Mouse (Mus musculus): ENCODE results near the gene Trim43c.
A peak's percentile ranks its signal among the peaks of the same experiment; 100 is the strongest.
"Not testable (repeated sequence)": the region's sequence is repeated elsewhere in the genome, so short reads cannot be mapped to it uniquely, and the experiment has no call there.

Gene Trim43c

DNA sequence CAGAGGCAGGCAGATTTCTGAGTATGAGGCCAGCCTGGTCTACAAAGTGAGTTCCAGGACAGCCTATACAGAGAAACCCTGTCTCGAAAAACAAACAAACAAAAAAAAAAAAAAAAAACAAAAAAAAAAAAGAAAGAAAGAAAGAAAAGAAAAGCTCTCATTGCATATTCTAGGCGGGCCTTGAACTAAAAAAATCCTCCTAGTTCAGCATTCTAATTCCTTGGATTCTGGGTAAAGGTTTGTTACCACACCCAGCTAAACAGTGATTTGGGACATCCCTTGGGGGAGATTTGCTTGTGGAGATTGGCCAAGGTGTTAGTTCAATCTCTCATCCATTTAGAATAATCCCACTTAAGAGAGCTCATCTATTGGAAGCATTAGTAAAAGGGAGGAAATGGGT lies at the start of gene Trim43c:
Trim43c (plus strand) TSS at position 301 of the 400 bp plus-strand sequence.
- not testable (repeated sequence) for DNase-seq

DNA sequence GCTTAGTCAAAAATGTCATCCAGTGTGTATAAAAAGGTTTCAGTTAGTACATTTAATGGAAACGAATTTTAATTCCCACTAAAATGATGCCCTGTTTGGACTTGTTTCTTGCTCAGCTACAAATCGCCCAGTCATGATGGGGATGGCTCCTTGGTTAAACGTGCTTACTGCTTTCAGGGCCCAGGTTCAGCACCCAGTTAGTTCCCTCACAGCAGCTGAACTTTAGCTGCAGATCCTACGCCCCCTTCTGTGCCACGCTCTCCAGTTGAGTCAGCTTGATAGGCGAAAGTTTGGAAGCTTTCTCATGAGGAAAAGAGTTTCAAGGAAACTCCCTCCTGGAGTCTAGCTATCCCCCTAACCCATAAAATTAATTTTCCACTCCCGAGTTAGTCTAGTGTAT lies 14.1 kb downstream of the Trim43c start:
- DNase-seq: not testable (repeated sequence)

DNA sequence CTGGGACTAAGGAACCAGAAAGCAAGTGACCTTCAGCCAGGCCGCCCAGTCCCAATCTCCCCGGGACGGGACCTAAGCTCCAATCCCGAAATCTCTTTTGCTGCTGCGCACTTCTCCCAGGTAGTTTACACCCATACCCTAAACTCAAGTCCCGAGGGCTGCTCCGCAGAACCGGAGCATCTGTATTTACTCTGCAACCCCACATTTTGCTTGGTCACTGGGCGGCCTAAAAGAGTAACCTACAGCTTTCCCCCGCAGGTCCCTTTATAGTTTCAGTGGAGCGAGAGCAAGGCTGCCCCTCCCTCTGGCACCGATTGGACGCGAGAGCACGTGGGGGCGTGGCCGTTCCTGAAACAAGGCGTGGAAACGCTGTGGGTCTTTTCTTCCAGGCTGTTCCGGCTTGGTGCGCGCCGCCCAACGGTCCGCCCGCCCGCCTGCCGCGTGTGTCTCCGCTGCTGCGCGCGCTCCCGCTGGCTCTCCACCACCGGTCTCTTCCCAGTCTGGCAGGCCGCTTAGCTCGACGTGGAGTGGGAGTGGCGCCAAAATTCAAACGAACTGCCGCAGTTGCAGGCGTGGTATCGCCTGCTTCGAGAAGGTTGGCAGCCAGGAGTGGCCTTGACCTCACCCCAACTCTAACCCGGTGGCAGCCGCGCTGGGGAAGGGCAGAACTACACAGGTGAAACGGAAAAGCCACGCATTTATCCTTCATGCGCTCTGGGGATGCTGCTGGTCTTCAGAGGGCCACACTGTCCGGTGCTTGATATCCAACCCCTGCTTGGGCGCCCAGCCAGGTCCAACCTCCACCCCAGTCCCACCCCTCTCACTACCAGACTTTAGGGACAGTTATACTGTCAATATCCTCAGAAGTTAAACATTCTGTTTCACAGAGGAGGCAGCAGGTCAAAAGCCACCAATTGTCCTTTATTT lies 19.9 kb downstream of the Trim43c start:
- peak; percentile 74 for DNase-seq
